Mouse (Mus musculus) G1E (cell line): Measurements from ENCODE around the gene Zfp566.

Experiments used
- CTCF ChIP-seq: IDR thresholded peaks from 2 replicates; pipeline ENCODE4 v1.5.1; 2012; ENCODE audit warnings: low read depth, low read length, inconsistent platforms, mixed read lengths
- GATA1 ChIP-seq: IDR thresholded peaks from 2 replicates; pipeline ENCODE4 v1.6.1; 2012; ENCODE audit warnings: borderline replicate concordance, low read length, inconsistent platforms, mixed read lengths
- TAL1 ChIP-seq: conservative IDR thresholded peaks from 2 replicates; pipeline ENCODE4 v1.6.1; 2012; ENCODE audit warnings: low read depth, low read length, inconsistent platforms, mixed read lengths

DNA sequence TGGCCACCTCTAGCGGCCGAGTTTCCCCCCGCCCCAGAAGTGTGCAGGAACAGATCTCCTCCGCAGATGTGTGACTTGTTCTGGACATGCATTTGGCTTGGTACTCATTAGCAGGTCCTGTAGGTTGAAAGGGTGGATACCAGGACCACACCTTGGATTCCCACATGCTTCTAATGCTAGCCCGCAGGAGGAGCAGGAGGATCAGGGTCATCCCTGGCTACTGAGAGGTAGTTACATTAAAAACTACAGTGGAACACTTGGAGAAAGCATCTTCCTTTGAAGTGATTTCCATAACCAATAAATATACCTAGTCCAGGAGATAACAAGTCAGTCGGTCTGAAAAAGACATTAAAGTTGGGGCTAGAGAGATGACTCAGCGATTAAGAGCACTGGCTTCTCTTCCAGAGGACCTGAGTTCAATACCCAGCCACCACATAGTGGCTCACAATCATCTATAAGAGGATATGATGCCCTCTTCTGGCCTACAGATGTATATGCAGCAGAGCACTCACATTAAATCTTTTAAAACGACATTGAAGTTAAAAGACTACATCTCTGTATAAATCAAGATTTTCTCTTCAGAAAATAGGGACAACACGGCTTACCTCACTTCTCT, 751 bp upstream of the Zfp566 start:
- TF ChIP-seq CTCF (no peak), TAL1 (no peak), GATA1 (no peak)
